Mouse (Mus musculus) T-cell, adult 2 months (primary cell): ENCODE measurements around the gene Rph3al.

Experiments used
- DNase-seq: peaks from one replicate; pipeline ENCODE4 v3.0.0; 2022; ENCODE audit warnings: low spot score

Gene Rph3al

DNA sequence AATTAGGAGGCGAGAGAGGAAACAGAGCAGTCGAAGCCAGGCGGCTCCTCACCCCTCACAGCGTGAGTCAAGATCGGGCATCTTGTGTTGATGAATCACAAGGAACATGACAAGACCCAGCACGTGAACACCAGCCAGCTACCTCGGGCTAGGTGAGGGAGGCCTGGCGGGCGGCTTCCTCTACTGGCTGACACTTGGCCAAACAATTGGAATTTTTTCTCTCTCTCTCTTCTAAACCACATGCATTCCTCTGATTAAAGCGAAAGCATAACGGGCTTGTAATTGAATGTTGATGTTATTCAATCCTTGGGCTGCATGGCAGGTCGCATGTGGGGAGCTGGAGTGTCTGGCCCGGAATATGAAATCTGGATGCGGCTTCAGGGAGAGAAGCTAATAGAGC, 77.0 kb downstream of the Rph3al start:
- DNase-seq, result no peak

DNA sequence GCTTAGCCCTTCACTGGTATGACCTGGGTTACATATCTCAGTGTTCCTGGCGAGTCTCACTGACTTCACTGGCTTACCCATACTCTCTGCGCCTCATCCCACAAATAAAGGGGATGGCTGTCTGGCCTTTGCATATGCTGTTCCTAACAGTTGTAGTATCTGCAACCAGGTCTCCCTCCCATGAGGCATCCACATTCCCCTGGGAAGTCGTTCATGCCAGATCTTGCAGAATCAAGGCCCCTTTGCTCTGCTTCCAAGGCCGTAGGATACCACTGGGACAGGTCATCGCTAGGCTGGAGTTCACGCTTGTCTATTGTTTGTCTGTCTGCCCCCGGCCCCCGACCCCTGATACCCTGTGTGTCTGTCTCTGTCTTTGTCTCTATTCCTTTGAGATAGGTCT, 78.8 kb downstream of the Rph3al start:
- DNase-seq, result no peak

DNA sequence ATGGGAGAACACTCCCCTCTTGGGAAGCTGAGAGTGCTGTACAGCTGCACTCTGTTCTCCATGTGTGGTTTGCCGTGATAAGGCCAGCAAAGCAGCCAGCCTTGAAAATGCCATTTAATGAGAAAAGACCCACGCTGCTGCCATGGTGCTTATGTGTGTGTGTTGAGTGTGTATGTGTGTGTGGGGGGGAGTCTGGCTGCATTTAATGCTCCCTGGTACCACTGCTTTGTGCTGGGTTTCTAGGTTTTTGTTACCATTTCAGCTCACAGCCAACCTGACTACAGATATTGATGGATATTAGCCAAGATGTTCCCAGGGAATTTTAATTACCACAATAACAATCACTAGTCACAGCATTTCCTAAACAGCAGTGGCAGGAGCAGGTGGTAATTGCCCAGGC, 79.3 kb downstream of the Rph3al start:
- no peak for DNase-seq

DNA sequence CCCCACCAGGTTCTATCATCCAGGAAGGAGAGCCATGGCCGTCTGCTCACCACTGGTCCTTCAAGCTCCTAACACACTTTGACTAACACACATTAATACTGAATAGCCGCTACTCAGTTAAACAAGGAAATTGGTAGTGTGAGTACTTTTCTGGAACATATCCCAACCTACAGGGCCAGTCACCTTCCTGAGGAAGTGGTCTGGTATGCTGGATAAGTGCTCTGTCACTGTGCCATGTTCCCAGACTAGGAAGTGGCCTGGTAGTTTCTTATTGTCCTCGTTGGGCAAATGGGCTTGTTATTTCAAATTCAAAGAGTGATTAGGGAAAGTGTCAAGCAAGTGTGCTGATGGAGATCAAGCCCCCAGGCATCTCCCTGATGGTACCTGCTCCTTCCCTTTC, 80.4 kb downstream of the Rph3al start:
- no peak for DNase-seq

DNA sequence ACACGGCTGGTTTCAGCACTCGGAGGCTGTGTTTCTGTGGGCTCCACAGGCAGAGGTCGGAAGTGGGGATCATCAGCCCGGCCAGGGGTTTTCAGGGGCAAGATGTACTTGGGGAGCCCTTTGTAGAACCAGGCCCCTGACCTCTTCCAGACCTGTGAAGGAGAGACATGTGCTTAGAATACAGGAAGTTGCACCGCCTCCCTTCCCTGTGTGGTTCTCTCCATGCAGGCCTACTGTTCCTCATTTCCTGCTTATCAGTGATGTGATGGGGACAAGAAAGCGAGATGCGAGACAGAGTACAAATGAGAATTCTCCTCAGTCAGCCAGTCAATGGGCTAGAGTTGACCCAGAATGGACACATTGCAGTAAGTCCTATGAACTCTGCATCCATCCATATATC, 83.9 kb downstream of the Rph3al start:
- no peak for DNase-seq

DNA sequence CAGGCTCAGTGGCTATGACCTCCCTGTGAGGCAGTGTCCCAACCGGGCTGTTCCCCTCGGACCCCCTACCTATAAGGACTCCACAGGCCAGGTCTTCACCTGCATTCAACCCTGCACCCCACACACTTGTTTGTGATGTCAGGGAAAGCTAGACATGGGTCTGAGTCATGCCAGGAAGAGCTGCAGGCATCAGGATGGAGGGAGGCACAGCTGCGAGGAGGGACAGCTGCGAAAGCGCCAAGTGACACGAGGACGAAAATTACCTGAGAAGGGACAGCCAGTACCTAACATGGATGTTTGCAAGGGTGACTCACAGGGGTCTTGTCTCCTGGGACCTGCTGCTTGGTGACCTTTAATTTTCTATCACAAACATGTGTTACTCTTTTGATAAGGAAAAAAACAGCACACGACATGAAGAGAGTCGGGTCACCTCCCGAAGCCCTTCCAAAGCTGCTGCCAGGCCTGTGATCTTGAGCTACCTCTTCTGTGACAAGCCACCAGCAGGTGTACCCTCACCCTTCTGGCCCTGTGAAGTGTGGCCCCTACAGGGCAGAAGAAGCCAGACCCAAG, 85.1 kb downstream of the Rph3al start:
- no peak for DNase-seq

DNA sequence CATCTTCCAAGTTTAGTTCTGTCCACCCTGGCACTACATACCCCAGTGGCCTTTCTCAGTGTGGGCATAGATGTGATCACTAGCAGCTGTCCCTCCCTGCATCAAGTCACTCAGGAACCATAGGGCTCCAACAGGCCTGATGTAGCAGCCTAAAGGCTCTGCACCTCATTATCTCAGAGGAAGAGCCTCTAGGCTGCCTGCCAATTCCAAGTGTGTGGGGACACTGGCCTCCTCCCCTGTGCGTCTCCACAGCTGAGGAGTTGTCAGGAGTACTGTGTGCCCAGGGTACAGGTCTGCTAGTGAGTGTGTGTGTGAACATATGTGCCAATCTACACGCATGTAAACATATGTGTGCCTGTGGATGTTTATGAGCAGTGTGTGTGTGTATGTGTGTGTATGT, 85.7 kb downstream of the Rph3al start:
- no peak for DNase-seq

DNA sequence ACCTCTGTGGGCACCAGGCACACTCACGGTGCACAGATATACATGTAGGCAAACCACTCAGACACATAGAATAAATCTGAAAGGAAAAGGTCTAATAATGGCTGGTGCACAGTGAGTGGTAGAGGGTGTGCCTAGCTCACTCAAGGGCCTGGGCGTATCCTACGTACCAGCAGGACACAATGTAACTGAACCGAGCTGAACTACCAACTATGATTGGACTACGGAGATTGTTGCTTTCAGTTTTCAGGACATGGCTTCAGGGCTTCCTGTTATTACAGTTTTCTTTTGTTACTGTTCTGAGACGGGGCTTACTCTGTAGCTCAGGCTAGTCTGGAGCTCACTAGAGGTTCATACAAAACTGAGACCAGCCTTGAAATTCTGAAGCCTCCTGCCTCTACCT, 88.7 kb downstream of the Rph3al start:
- no peak for DNase-seq

DNA sequence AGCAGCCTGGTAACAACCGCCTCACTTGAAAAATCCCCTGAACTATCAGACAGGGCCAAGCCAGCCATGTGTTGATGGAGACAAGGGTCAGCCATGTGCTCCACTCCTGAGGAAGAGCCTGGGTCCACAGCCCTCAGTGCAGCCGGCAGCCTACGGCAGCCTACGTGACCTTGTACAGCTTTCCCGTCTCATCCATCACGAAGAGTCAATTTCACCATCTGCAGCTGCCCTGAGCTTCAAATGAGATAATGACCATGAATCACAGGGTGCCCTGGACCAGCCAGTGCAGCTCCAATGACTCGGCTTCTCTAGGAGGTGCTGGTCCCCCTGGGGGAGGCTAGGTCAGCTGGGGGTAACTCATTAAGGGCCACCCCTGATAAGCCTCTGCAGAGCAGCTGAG, 91.6 kb downstream of the Rph3al start:
- DNase-seq, result no peak

DNA sequence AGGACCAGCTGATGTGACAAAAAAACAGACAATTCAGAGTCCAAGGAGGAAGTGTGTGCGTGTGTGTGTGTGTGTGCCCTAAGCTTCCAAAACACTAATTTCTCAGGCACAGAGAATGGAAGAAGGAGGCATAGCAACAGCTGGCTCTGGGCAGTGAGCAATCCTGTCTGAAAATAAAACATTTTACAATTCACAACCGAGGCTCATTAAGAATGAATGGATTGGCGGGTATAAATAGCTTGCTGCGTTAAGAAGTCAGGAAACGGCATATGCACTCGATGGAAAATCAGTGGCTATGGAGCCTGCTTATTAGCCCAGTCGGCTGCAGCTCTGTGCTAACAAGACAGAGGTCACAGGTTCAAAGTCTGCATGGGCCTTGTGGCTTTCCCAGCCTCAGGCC, 92.6 kb downstream of the Rph3al start:
- DNase-seq, result no peak

DNA sequence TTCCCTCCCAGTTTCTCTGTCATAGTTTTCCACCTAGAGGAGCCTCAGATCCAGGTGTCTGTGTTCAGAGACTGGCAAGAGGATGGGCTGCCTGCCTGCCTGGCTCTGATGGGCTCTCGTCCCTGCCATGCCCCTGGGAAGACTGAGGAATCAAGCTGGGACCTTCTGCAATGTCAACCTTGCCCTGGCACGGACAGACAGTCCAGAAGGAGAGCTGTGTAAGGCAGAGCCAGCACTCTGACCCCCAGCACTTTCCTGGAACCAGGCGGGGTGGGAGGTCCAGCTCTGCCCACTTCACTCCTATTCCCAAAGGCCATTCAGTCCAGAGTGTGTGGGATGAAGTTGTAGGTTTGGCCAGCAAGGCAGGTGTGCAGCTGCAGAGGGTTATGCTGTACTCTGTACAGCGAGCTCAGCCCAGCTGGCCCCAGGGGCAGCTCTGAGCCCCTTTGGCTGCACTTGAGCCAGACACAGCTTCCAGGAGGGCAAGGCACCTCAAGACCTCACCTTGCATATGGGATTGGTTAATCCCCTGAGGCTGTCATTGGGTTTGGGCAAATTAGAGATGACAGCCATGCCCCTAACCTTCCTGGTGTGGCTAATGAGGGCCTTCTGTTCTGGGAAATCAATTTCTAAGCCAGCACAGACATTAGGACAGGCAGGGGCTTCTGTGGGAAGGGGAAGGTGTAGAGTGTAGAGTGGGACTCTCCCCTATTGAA, 95.2 kb downstream of the Rph3al start:
- no peak for DNase-seq

DNA sequence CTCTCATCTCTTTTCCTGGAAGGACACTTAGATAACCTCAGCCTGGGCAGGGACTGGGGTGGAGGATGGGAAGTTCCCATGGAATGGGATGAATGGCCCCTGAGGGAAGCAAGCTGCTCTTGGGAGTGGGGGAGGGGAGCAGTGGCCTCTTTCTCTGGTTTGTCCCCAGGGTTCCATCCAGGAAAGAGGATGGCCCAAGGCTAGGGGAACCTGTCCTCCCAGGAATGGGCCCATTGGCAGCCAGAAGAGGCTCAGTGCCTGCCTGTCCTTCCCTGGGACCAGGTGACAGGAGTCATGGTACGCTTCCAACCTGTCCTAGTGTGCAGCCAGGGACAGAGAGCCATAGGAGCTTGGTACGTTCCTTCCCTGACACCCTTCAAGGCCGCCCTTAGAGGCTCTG, 96.7 kb downstream of the Rph3al start:
- no peak for DNase-seq

DNA sequence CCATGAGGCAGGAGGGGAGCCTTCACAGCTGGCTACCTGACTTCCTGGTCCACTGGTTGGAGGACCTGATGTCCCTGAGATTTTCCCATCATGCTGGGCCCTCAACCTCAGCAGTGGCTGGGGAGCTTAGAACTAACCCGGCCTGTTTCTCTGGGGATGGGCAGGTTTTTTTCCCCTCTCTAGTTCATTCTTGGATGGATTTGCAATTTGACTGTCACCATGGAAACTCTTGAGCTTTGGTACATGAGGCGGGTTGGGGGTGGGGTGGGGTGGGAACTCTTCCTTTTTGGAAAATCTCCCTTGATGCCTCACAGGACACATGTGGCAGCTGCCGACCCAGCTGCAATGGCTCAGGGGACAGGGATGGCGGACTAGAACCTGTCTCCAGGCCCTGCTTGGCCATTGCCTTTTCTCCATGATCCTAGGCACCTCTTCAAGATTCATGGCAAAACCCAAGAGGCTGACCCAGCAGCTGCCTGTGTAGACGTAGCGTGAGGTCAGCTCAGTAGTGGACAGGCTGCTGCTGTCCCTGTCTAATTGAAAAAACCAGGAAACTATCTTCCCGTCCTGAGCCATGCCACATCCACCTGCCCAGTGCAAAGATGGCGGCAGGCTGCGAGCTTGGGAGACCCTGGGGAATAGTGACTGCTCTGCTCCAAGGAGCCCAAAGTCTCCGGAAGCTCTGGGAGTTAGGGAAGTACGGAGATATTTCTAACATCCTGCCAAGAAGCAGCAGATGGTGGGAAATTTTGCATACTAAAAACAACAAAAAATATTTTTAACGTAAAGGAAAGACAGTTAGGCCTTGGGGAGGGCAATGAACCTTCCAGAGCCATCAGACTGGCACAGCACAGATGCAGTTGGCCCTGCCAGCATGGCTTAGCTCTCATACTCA, 98.4 kb downstream of the Rph3al start:
- no peak for DNase-seq

DNA sequence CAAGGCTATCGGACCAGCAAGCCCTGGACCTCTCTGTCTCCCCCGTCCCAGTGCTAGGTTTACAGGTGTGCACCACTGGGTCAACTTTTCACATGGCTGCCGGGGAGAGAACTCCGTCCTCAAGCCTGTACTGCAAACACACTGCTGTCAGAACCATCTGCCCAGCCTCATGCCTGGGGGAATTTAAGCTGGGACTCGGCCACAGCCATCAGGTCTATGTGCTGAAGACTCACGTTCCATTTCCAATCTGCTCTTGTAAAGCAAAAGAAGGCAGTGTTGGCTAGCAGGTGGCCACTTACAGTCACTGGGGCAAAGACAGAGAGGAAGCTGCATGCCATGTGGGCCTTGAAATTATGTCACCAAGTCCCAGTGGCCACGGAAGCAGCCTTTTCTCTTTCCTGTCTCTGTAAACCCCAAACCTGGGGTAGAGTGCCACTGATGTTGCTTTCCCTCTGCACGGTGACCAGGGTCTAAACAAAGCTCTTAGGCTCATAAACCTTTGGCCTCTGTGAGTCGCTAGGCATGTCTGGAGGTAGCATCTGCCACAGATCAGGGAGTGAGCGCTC, 99.3 kb downstream of the Rph3al start:
- DNase-seq, result peak; percentile 39

DNA sequence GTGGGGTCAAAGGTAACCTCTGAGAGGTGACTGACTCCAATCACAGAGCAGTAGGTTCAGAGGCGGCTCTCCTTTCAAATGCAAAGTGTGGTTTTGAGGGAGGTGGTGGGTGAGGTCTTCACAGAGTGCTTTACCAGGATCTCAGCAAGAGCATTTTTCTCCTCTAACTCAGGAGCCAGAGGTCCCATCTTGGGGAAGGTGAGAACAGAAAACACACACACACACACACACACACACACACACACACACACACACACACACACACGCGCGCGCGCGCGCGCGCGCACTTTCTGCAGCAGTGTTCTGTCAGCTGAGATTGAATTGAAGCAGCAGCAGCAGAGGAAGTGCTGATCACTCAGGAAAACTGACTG, 102.0 kb downstream of the Rph3al start:
- peak; percentile 28 for DNase-seq

DNA sequence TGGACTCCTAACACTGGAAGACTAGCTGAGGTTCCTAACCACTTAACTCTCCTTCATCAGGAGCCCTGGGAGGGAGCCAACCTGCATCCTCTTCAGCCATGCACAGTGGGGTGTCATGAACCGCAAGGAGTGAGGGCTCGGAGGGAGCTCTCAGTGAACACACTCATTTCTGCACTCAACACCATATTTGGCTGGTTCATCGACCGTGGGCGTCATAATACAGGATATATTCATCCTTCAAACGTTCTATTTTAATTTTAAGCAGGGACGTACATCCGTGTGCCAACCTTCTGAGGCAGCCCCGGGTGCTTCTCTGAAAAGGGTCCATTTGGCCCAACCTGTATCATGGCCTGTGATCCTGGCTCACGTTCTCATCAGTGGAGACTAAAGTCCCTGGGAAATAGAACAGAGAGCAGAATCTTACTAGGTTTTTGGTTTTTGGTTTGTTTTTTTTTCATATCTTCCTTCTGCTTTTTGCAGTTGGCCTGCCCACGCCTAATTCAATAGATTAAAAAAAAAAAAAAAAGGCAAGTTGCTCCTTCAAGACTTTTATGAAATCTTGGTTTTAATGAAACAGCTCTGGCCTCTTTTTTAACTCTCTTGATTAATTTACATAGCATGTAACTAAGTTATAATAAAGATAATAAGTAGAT, 102.5 kb downstream of the Rph3al start:
- DNase-seq, result peak; percentile 83

DNA sequence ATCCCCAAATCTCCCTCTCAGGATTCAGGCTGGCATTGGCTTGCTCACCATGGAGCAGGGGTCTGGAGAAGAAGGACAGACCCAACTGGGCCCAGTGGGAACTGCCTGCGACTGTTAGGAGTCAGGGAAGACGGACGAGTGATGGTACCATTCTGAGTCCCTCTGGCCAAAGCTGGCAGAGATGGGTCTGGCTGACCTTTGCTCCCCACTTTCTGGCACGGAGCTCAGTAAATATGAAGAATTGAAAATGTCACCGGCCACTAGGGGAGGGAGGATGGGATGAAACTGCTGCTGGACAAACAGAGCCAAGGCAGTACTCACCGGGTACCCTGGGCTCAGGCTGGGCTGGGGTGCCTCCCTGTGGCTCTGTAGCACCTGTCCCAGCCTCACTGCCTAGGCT, 105.1 kb downstream of the Rph3al start:
- DNase-seq, result no peak

DNA sequence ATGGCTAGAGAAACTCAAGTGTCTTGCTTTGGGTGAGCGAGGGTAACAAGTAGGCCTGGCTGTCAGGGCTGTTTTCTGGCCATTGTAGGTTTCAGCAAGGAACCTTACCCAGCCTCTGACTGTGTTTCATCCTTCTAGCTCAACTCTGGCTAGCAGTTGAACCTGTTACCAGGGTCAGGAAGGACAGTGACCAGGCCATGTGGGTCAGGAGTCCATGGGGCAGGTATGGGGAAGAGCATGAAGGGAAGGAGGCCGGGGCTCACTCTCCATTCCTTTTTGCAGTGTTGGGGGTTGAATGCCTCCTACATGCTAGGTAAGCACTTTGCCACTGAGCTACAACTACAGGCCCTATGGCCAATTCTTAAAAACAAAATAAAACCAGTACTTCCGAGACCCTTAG, 107.8 kb downstream of the Rph3al start:
- DNase-seq, result no peak

DNA sequence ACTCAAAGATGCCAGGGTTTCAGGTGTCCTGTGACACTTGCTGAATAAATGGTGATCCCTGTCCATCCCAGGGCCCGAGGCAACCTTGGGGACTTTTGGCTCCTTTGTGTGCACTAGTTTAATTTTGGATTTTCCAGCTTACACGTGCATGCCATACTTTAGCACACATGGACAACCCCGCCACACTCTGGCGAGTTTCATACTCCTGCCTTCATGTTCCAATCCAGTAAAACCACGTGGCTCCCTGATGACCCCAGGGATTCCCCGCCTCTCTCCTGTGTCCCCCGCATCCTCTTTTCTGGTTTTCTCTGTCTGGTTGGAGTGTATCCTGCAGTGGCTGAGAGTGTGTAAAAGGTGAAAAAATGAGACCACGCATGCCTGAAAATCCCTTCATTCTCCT, 110.8 kb downstream of the Rph3al start:
- peak; percentile 10 for DNase-seq

DNA sequence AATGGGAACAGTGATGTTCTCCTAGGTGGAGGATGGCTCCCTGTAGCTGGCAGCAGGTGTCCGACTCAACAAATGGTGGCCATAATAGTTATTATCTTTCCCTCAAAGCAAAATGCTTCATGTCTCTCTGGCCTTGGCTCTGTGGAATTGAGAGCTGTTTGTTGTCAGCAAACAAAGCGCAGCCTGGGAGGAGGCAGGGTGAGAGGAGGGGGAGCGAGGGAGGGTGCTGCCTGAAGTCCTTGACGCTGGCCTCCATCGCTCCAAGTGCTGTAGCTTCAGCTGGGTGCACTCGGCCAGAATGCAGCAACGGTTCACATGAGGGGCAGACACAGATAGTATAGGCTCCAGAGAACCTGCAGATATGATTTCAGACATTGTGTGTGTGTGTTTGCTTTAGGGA, 114.7 kb downstream of the Rph3al start:
- DNase-seq, result no peak

DNA sequence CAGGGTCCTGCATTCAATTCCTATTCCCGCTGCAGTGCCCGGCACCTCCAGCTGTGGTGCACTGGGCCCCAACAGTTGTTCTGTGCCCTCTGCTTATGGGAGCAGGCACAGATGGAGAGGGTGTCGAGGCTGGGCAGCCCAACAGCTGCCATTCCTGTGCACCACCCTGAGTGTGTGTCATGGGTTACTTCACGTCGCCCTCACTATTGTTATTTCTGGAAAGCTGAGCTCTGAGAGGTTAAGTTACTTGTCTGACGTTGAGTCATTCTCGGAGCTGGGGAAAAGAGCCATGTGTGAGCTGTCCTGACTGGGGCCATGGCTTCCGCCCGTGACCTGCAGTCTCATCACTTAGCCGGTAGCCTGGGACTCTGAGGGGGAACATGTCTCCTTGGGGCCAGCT, 125.1 kb downstream of the Rph3al start:
- no peak for DNase-seq

DNA sequence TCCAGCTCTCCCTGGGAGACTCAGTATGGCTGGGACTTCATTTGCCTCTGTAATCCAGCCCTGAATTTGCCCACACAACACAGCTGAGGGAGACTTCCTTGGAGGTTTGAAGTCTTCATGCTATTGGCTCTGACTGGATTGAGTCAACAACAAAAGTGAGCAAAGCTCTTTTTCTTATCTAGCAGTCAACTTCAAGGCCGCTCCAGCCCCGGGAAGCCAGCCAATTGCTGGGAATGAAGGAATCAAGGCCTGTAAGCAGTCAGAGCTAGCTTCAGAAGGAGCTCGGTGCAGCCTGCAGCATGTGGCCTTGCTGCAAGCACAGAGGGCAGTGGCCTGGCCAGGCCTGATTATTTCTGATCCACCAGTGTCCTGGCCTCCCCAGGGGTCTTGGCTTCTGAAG, 126.3 kb downstream of the Rph3al start:
- DNase-seq, result no peak

DNA sequence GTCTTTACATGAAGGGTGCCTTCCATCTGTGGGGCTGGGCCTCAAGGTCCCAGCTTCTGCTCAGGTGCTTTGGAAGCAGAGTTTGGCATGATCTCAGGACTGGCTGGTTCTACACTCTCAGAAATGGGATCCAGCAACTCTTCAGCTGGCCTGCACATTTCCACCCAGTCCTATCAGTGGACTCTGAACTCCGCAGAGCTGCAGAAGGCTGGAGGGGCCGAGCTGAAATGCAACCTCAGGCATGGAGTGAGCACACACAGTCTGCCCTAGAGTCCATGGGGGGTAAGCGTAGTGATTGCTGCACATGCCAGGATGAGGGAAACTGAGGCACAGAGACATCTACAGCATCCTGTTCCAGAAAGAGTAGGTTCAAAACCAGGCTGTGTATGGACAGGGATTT, 127.7 kb downstream of the Rph3al start:
- DNase-seq, result no peak
